Mouse (Mus musculus) megakaryocyte, embryonic 14.5 days (primary cell): Measurements from ENCODE around the gene Atg2a.

ENCODE experiments used
- FLI1 ChIP-seq: IDR thresholded peaks from 2 replicates; pipeline ENCODE4 v1.6.1; 2012; ENCODE audit warnings: low read length, inconsistent platforms, mixed read lengths
- GATA1 ChIP-seq: IDR thresholded peaks from 3 replicates; pipeline ENCODE4 v1.6.1; 2012; ENCODE audit warnings: mixed read lengths, low read length, inconsistent platforms, borderline replicate concordance

DNA sequence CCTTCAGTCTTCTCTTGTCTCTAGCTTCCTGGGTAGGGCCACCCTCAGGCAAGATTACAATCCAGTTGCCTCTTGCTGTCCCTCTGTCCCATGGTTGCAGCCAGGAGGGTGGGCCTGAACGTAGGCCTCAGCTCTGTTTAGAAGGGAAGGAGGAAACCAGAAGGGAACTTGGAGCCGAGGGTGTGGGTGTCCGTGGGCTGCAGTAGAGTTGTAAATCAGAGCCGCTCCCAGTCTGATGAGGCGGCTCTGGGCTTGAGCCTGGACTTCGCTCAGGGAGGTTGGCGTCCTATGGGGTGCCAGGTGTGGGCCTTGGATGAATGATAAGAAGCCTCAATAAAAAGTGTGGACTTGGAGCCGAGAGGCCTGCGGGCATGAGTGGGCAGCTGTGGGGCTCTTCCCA, 22.7 kb downstream of the Atg2a start:
- no peak for TF ChIP-seq GATA1
- no peak for TF ChIP-seq FLI1
